Mouse (Mus musculus) embryonic facial prominence, embryonic 12.5 days (tissue): ENCODE results near the gene Arl15. TPM values are rescaled to one million over a fixed set of nuclear protein-coding genes. Genes with fewer than 3 reads are reported as not detected.

Source experiments
- ATAC-seq: fragments of 200-750 bp; cut with Nextera tagmentation; 2 replicates; pipeline ENCODE4 v1.8.0; 2017; ENCODE audit not compliant: insufficient number of reproducible peaks, insufficient read depth, low FRiP score, low TSS enrichment
- H3K27ac ChIP-seq: fragments of 300-500 bp; sonication (generic); 2 replicates; pipeline ENCODE4 v1.5.1; 2016; ENCODE audit warnings: mild to moderate bottlenecking
- H3K27me3 ChIP-seq: fragments of 300-500 bp; sonication (generic); 2 replicates; pipeline ENCODE4 v1.6.1; 2016; ENCODE audit warnings: mild to moderate bottlenecking, moderate library complexity
- H3K36me3 ChIP-seq: fragments of 300-500 bp; sonication (generic); 2 replicates; pipeline ENCODE4 v1.6.1; 2016; ENCODE audit warnings: mild to moderate bottlenecking
- H3K4me1 ChIP-seq: fragments of 300-500 bp; sonication (generic); 2 replicates; pipeline ENCODE4 v1.6.1; 2016
- H3K4me2 ChIP-seq: fragments of 300-500 bp; sonication (generic); replicated peaks from 2 replicates; pipeline ENCODE4 v1.6.1; 2016; ENCODE audit warnings: mild to moderate bottlenecking, moderate library complexity
- H3K4me3 ChIP-seq: fragments of 300-500 bp; sonication (generic); 2 replicates; pipeline ENCODE4 v1.5.1; 2016; ENCODE audit warnings: mild to moderate bottlenecking
- H3K9ac ChIP-seq: fragments of 300-500 bp; sonication (generic); 2 replicates; pipeline ENCODE4 v1.6.1; 2016; ENCODE audit warnings: mild to moderate bottlenecking, moderate library complexity
- H3K9me3 ChIP-seq: fragments of 300-500 bp; sonication (generic); 2 replicates; pipeline ENCODE4 v1.6.1; 2016; ENCODE audit warnings: mild to moderate bottlenecking, moderate library complexity
- WGBS: fragments of 180-500 bp; shearing (Covaris S2); methylation state at CpG from one replicate; pipeline ENCODE4 v1.1.7; 2016; 5-methylcytosine and 5-hydroxymethylcytosine counted together
- polyA plus RNA-seq: library from polyadenylated mRNA; unstranded; fragments of >200 nt; fragmentation: Nextera tagmentation; extraction: Ambion mirVana; gene quantifications from 2 replicates; pipeline ENCODE4 v1.2.1, GENCODE M21; 2016

The Arl15 gene
- polyA plus RNA-seq, 1 experiment from 2014 or later, result 15.0 TPM

GRCm38 (mm10) chr13:114094151-114094875 is 300.0 kb downstream of the Arl15 start:
- WGBS, result 84% methylated on average over 7 of the region's 7 CpGs

GRCm38 (mm10) chr13:114095440-114095839 is 301.1 kb downstream of the Arl15 start:
- Histone ChIP-seq H3K4me1 (peaks cover 13% of the 10 kb centered on the region; the same call in 1 of the 2 replicates), H3K27ac (no peak overlapping the region), H3K36me3 (no peaks in the 10 kb centered on the region), H3K9ac (no peak overlapping the region), H3K9me3 (no peaks in the 10 kb centered on the region), H3K4me3 (no peak overlapping the region), H3K4me2 (no peak overlapping the region), H3K27me3 (no peaks in the 10 kb centered on the region)
- no peak for ATAC-seq
- 81% methylated on average over 4 of the region's 4 CpGs for WGBS

More at GRCm38 (mm10) chr13:114094151-114094875, 300.0 kb downstream of the Arl15 start:
- Histone ChIP-seq H3K9ac (no peak overlapping the region), H3K36me3 (no peaks in the 10 kb centered on the region), H3K4me1 (peaks cover 13% of the 10 kb centered on the region; the same call in 1 of the 2 replicates), H3K27me3 (no peaks in the 10 kb centered on the region), H3K9me3 (no peaks in the 10 kb centered on the region), H3K27ac (no peak overlapping the region), H3K4me3 (no peak overlapping the region), H3K4me2 (no peak overlapping the region)
- ATAC-seq, result no peak

DNA sequence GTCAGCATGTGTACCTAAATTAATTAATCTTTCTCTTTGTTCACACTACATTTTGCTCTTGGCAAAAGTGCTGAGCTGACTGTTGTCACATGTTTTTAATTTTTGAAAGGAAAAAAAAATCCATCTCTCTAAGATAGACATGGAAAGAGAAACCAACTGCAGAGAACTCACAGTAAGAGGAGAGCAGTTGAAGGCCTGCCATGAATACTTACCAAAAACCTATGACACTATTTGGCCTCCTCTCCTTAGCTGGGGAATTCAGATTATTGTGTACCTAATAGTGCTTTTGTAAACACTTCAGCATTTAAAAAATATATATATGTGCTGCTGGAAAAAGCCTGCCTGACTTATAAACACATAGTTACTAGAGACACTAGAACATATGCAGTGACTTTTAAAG is 302.1 kb downstream of the Arl15 start:
- no peak overlapping the region for H3K9ac ChIP-seq
- no peak overlapping the region for H3K4me2 ChIP-seq
- no peak for ATAC-seq
- H3K9me3 ChIP-seq, result no peaks in the 10 kb centered on the region
- no peaks in the 10 kb centered on the region for H3K27me3 ChIP-seq
- no peak overlapping the region for H3K27ac ChIP-seq
- H3K4me1 ChIP-seq, result 0 out of 2 replicates have a peak, but pooled peaks cover 4% of the 10 kb centered on the region
- no peak overlapping the region for H3K4me3 ChIP-seq
- no peaks in the 10 kb centered on the region for H3K36me3 ChIP-seq

- H3K27ac ChIP-seq, result no peak overlapping the region
- H3K9me3 ChIP-seq, result no peaks in the 10 kb centered on the region
- 50% methylated on average over 5 of the region's 5 CpGs for WGBS
- H3K27me3 ChIP-seq, result no peaks in the 10 kb centered on the region
- 0 out of 2 replicates have a peak, but pooled peaks cover 4% of the 10 kb centered on the region for H3K4me1 ChIP-seq
- H3K9ac ChIP-seq, result no peak overlapping the region
- H3K4me3 ChIP-seq, result no peak overlapping the region
- H3K36me3 ChIP-seq, result no peaks in the 10 kb centered on the region
- no peak for ATAC-seq
- no peak overlapping the region for H3K4me2 ChIP-seq
Measured at GRCm38 (mm10) chr13:114101155-114101554, 306.9 kb downstream of the Arl15 start.

- no peak overlapping the region for H3K4me2 ChIP-seq
- no peaks in the 10 kb centered on the region for H3K27me3 ChIP-seq
- H3K9me3 ChIP-seq, result no peaks in the 10 kb centered on the region
- H3K9ac ChIP-seq, result no peak overlapping the region
- H3K4me1 ChIP-seq, result no peaks in the 10 kb centered on the region; the same call in 1 of the 2 replicates
- no peak overlapping the region for H3K4me3 ChIP-seq
- no peaks in the 10 kb centered on the region for H3K36me3 ChIP-seq
- 72% methylated on average over 7 of the region's 7 CpGs for WGBS
- no peak overlapping the region for H3K27ac ChIP-seq
- ATAC-seq, result no peak
Measured at GRCm38 (mm10) chr13:114106083-114106482, 311.8 kb downstream of the Arl15 start.

GRCm38 (mm10) chr13:114107499-114107898 is 313.2 kb downstream of the Arl15 start:
- Histone ChIP-seq H3K27me3 (no peaks in the 10 kb centered on the region), H3K4me1 (no peaks in the 10 kb centered on the region; the same call in 1 of the 2 replicates), H3K36me3 (no peaks in the 10 kb centered on the region), H3K9me3 (no peaks in the 10 kb centered on the region), H3K9ac (no peak overlapping the region), H3K4me2 (no peak overlapping the region), H3K27ac (no peak overlapping the region), H3K4me3 (no peak overlapping the region)
- ATAC-seq, result no peak
- WGBS, result 90% methylated on average over 7 of the region's 7 CpGs

DNA sequence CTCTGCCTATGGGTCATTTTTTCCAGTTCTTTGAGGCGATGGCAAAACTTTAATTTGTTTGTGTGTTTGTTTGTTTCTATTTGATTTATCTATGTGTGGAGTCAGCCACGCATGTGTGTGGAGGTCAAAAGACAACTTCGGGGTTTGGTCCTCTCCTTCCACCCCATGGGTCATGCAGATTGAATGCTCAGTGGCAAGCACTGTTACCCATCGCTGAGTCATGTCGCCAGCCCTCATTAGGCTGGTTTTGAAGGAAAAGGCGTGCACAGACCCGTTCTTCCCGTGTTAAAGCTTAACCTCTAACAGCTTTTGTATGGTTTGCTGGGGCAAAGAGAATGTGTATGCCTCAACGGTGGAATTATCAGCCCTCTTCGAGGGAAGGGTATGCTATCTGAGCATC is 315.1 kb downstream of the Arl15 start:
- Histone ChIP-seq H3K4me3 (no peak overlapping the region), H3K36me3 (no peaks in the 10 kb centered on the region), H3K27me3 (no peaks in the 10 kb centered on the region), H3K9ac (no peak overlapping the region), H3K27ac (no peak overlapping the region), H3K4me1 (no peaks in the 10 kb centered on the region; the same call in 1 of the 2 replicates), H3K4me2 (no peak overlapping the region), H3K9me3 (no peaks in the 10 kb centered on the region)
- ATAC-seq, result no peak
- WGBS, result 87% methylated on average over 10 of the region's 10 CpGs

- H3K9ac ChIP-seq, result no peak overlapping the region
- 71% methylated on average over 4 of the region's 4 CpGs for WGBS
- no peak overlapping the region for H3K27ac ChIP-seq
- no peak overlapping the region for H3K4me3 ChIP-seq
- no peaks in the 10 kb centered on the region for H3K9me3 ChIP-seq
- no peaks in the 10 kb centered on the region for H3K27me3 ChIP-seq
- H3K36me3 ChIP-seq, result no peaks in the 10 kb centered on the region
- no peak for ATAC-seq
- no peaks in the 10 kb centered on the region; the same call in 1 of the 2 replicates for H3K4me1 ChIP-seq
- H3K4me2 ChIP-seq, result no peak overlapping the region
Measured at GRCm38 (mm10) chr13:114109845-114110244, 315.5 kb downstream of the Arl15 start.

GRCm38 (mm10) chr13:114113516-114113915 is 319.2 kb downstream of the Arl15 start:
- no peak for ATAC-seq

GRCm38 (mm10) chr13:114114586-114114985 is 320.3 kb downstream of the Arl15 start:
- H3K4me3 ChIP-seq, result no peak overlapping the region
- no peaks in the 10 kb centered on the region for H3K36me3 ChIP-seq
- H3K9ac ChIP-seq, result no peak overlapping the region
- no peaks in the 10 kb centered on the region; the same call in 1 of the 2 replicates for H3K4me1 ChIP-seq
- H3K4me2 ChIP-seq, result no peak overlapping the region
- no peaks in the 10 kb centered on the region for H3K9me3 ChIP-seq
- no peaks in the 10 kb centered on the region for H3K27me3 ChIP-seq
- no peak for ATAC-seq
- H3K27ac ChIP-seq, result no peak overlapping the region
- WGBS, result 91% methylated on average over 12 of the region's 12 CpGs

More at GRCm38 (mm10) chr13:114113516-114113915, 319.2 kb downstream of the Arl15 start:
- Histone ChIP-seq H3K4me3 (no peak overlapping the region), H3K9me3 (no peaks in the 10 kb centered on the region), H3K4me2 (no peak overlapping the region), H3K27me3 (no peaks in the 10 kb centered on the region), H3K27ac (no peak overlapping the region), H3K36me3 (no peaks in the 10 kb centered on the region), H3K9ac (no peak overlapping the region), H3K4me1 (no peaks in the 10 kb centered on the region; the same call in 1 of the 2 replicates)
- 64% methylated on average over 2 of the region's 2 CpGs for WGBS

DNA sequence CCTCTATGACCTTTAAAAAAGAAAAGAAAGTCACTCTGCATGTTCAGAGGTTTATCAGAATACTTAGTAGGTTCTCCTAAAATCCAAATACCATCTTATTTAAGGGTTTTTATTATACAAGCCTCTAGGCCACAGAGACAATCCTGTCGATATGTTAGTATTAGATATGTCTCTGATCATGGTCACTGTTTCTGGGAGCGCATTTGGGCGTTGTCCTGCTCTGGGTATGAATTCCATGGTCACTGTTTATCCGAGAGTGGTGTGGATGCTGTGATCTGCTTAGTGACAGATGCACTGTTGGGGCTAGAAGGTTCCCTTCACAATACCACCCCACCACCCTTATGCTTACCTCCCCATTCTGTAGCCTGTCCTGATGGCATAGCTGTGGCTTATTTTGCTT is 320.8 kb downstream of the Arl15 start:
- H3K4me3 ChIP-seq, result no peak overlapping the region
- WGBS, result 90% methylated on average over 4 of the region's 4 CpGs
- H3K27me3 ChIP-seq, result no peaks in the 10 kb centered on the region
- no peaks in the 10 kb centered on the region; the same call in 1 of the 2 replicates for H3K4me1 ChIP-seq
- H3K9ac ChIP-seq, result no peak overlapping the region
- no peak overlapping the region for H3K27ac ChIP-seq
- no peaks in the 10 kb centered on the region for H3K9me3 ChIP-seq
- no peak for ATAC-seq
- H3K36me3 ChIP-seq, result no peaks in the 10 kb centered on the region
- no peak overlapping the region for H3K4me2 ChIP-seq

GRCm38 (mm10) chr13:114118104-114118830 is 324.0 kb downstream of the Arl15 start:
- 84% methylated on average over 19 of the region's 19 CpGs for WGBS
- Histone ChIP-seq H3K9me3 (no peaks in the 10 kb centered on the region), H3K4me2 (no peak overlapping the region), H3K36me3 (no peaks in the 10 kb centered on the region), H3K4me1 (no peaks in the 10 kb centered on the region; the same call in 1 of the 2 replicates), H3K9ac (no peak overlapping the region), H3K4me3 (no peak overlapping the region), H3K27ac (no peak overlapping the region), H3K27me3 (no peaks in the 10 kb centered on the region)
- ATAC-seq, result no peak
